Mouse (Mus musculus): ENCODE measurements around the gene Caps2. TPM values are rescaled to one million over a fixed set of nuclear protein-coding genes. Genes with fewer than 3 reads are reported as not detected.
"Not testable (repeated sequence)": the region's sequence is repeated elsewhere in the genome, so short reads cannot be mapped to it uniquely, and the experiment has no call there.

Caps2 gene
- total and polyA plus RNA-seq, 3 experiments = 0.08 to 0.51 (median 0.21) TPM

DNA sequence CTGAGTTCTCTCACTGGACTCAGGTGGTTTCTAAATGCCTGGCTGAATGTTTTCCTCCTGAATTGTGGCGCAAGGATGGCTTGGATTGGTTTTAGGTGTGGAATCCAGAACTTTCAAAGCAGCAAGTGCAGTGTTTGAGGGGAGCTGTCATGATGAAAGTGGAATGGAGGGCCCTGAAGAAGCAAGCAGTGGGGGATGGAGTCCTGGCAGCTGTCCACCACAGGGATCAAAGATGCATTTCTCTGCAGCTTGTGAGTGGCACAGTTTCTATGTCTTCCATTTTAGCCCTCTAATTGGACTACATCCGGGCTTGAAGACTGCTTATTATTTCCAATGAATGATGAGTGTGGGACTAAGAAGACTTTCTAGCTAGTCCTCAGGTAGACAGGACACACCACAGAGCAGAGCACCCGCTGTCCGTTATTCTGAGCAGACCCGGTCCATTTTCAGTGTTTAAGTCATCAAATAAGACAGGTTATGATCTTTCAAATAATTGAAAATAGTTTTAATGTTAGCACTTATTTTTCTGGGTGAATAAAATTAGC, 72.0 kb downstream of the Caps2 start:
- H3K9me3 ChIP-seq (replicated peaks; ENCODE audit: low read length); H3K9ac ChIP-seq (ENCODE audit: insufficient read depth, low read depth); H3K4me2 ChIP-seq (ENCODE audit: insufficient read depth, low read depth, poor library complexity, severe bottlenecking); in situ Hi-C loops (cut with MboI; ENCODE audit: low pct_ligation_motif_present, low pct_unique_long_range_greater_than_20kb, low sequenced_read_pairs); H3K79me2 ChIP-seq (replicated peaks; ENCODE audit: control insufficient read depth, extremely low read depth, insufficient read depth, poor library complexity, severe bottlenecking); dilution Hi-C loops (cut with MboI; ENCODE audit: extremely low pct_ligation_motif_present, extremely low pct_unique_long_range_greater_than_20kb, low sequenced_read_pairs); H3K27ac ChIP-seq (ENCODE audit: insufficient read depth, low read depth); H3K4me1 ChIP-seq (ENCODE audit: control insufficient read depth in 1 of 2, insufficient read depth in 2 of 2); H3K27me3 ChIP-seq (replicated peaks); H3K36me3 ChIP-seq (replicated peaks in 1 of 2; ENCODE audit: control insufficient read depth in 1 of 2, insufficient read depth in 1 of 2, low read length in 1 of 2); H3K4me3 ChIP-seq (replicated peaks in 1 of 3; ENCODE audit: low read depth in 2 of 3, low read length in 2 of 3, poor library complexity in 1 of 3); DNase-seq (ENCODE audit: extremely low read depth): not testable (repeated sequence)

DNA sequence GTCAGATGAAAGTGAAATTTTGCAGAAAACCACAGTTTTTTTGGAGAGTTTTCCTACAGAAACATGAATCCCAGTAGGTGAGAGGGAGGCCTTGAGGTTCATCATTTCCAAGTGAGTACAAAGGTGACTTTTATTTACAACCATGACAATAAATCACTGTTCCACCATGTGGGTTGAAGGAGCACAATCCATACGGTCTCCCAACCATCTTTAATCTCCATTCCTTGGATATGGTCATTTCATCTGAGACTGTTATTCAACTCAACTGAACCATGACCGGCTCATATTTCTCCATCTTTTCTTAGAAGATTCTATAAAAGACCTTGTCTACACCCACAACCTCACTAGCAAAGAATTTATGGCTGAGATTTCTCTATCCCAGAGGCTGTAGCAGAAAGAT, 84.9 kb downstream of the Caps2 start:
- no peak overlapping the region for H3K4me2 ChIP-seq (ENCODE audit: insufficient read depth, low read depth, poor library complexity, severe bottlenecking)
- H3K4me3 ChIP-seq (replicated peaks in 1 of 3; ENCODE audit: low read depth in 2 of 3, low read length in 2 of 3, poor library complexity in 1 of 3) = no peak overlapping the region
- no peaks in the 10 kb centered on the region for H3K9me3 ChIP-seq (replicated peaks; ENCODE audit: low read length)
- TF ChIP-seq GABPA (IDR thresholded peaks at IDR 0.05; ENCODE audit: insufficient replicate concordance, low read depth, low read length) = no peak
- no peak for TF ChIP-seq ZMIZ1 (IDR thresholded peaks at IDR 0.05; ENCODE audit: low read depth, low read length)
- no peak for TF ChIP-seq POLR2AphosphoS2 (IDR thresholded peaks at IDR 0.05; ENCODE audit: low read depth, low read length)
- no peak for TF ChIP-seq CHD2 (IDR thresholded peaks at IDR 0.05; ENCODE audit: low read length)
- no peak for TF ChIP-seq RCOR1 (conservative IDR thresholded peaks at IDR 0.05; ENCODE audit: low read depth, low read length)
- no peak for TF ChIP-seq USF1 (IDR thresholded peaks at IDR 0.05; ENCODE audit: low read depth, low read length)
- TF ChIP-seq BHLHE40 (IDR thresholded peaks at IDR 0.05; ENCODE audit: low read depth, low read length) = no peak
- no peak for TF ChIP-seq CHD1 (IDR thresholded peaks at IDR 0.05; ENCODE audit: low read depth, low read length)
- no peak for TF ChIP-seq UBTF (IDR thresholded peaks at IDR 0.05; ENCODE audit: low read depth, low read length)
- TF ChIP-seq ZKSCAN1 (IDR thresholded peaks at IDR 0.05; ENCODE audit: borderline replicate concordance, low read depth, low read length) = no peak
- no peak for TF ChIP-seq KAT2A (IDR thresholded peaks at IDR 0.05; ENCODE audit: insufficient replicate concordance, low read length)
- DNase-seq (ENCODE audit: extremely low read depth) = no peak
- no peaks in the 10 kb centered on the region for H3K36me3 ChIP-seq (replicated peaks in 1 of 2; ENCODE audit: control insufficient read depth in 1 of 2, insufficient read depth in 1 of 2, low read length in 1 of 2)
- no peaks in the 10 kb centered on the region for H3K4me1 ChIP-seq (ENCODE audit: control insufficient read depth in 1 of 2, insufficient read depth in 2 of 2)
- no peak overlapping the region for H3K27ac ChIP-seq (ENCODE audit: insufficient read depth, low read depth)
- in situ Hi-C loops (cut with MboI; ENCODE audit: low pct_ligation_motif_present, low pct_unique_long_range_greater_than_20kb, low sequenced_read_pairs) (no loop called here), dilution Hi-C loops (cut with MboI; ENCODE audit: extremely low pct_ligation_motif_present, extremely low pct_unique_long_range_greater_than_20kb, low sequenced_read_pairs) (no loop called here)
- no peaks in the 10 kb centered on the region for H3K27me3 ChIP-seq (replicated peaks)
- H3K79me2 ChIP-seq (replicated peaks; ENCODE audit: control insufficient read depth, extremely low read depth, insufficient read depth, poor library complexity, severe bottlenecking) = no peaks in the 10 kb centered on the region
- H3K9ac ChIP-seq (ENCODE audit: insufficient read depth, low read depth) = no peak overlapping the region

DNA sequence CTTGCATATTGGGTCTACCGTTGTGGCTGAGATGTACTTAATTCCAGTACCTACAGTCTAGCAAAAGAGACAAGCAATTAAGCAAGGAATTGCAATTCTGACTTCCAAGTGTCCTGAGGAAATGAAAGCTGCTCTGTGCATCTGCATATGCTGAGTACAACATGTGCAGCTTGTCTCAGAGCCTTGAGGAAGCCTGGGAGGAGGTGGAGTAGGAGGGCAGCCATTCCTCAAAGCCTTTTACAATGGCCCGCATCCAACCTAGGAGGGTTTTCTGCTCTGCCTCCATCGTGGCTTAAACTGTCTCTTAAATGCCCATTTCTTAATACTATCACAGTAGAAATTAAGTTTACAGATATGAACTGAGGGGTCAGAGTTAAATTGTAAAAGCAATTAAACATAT, 100.0 kb downstream of the Caps2 start:
- H3K36me3 ChIP-seq (replicated peaks in 1 of 2; ENCODE audit: control insufficient read depth in 1 of 2, insufficient read depth in 1 of 2, low read length in 1 of 2) = no peaks in the 10 kb centered on the region
- H3K4me3 ChIP-seq (replicated peaks in 1 of 3; ENCODE audit: low read depth in 2 of 3, low read length in 2 of 3, poor library complexity in 1 of 3) = no peak overlapping the region
- no peaks in the 10 kb centered on the region for H3K4me1 ChIP-seq (ENCODE audit: control insufficient read depth in 1 of 2, insufficient read depth in 2 of 2)
- H3K27ac ChIP-seq (ENCODE audit: insufficient read depth, low read depth) = no peak overlapping the region
- H3K9me3 ChIP-seq (replicated peaks; ENCODE audit: low read length) = no peaks in the 10 kb centered on the region
- no peaks in the 10 kb centered on the region for H3K27me3 ChIP-seq (replicated peaks)
- no peaks in the 10 kb centered on the region for H3K79me2 ChIP-seq (replicated peaks; ENCODE audit: control insufficient read depth, extremely low read depth, insufficient read depth, poor library complexity, severe bottlenecking)
- H3K4me2 ChIP-seq (ENCODE audit: insufficient read depth, low read depth, poor library complexity, severe bottlenecking) = no peak overlapping the region
- no peak for DNase-seq (ENCODE audit: extremely low read depth)
- dilution Hi-C loops (cut with MboI; ENCODE audit: extremely low pct_ligation_motif_present, extremely low pct_unique_long_range_greater_than_20kb, low sequenced_read_pairs) = no loop called here
- H3K9ac ChIP-seq (ENCODE audit: insufficient read depth, low read depth) = no peak overlapping the region
- in situ Hi-C loops (cut with MboI; ENCODE audit: low pct_ligation_motif_present, low pct_unique_long_range_greater_than_20kb, low sequenced_read_pairs) = no loop called here
- TF ChIP-seq UBTF (IDR thresholded peaks at IDR 0.05; ENCODE audit: low read depth, low read length) (no peak), SMC3 (IDR thresholded peaks at IDR 0.05; ENCODE audit: low read depth, low read length) (no peak), CHD1 (IDR thresholded peaks at IDR 0.05; ENCODE audit: low read depth, low read length) (no peak), ZKSCAN1 (IDR thresholded peaks at IDR 0.05; ENCODE audit: borderline replicate concordance, low read depth, low read length) (no peak), POLR2AphosphoS2 (IDR thresholded peaks at IDR 0.05; ENCODE audit: low read depth, low read length) (no peak), CHD2 (IDR thresholded peaks at IDR 0.05; ENCODE audit: low read length) (no peak), KAT2A (IDR thresholded peaks at IDR 0.05; ENCODE audit: insufficient replicate concordance, low read length) (no peak), ZC3H11A (IDR thresholded peaks at IDR 0.05; ENCODE audit: low read depth, low read length) (no peak), USF2 (conservative IDR thresholded peaks at IDR 0.05; ENCODE audit: low read depth, low read length) (no peak), PAX5 (IDR thresholded peaks at IDR 0.05; ENCODE audit: low read length) (no peak), MEF2A (IDR thresholded peaks at IDR 0.05; ENCODE audit: borderline replicate concordance, low read depth, low read length) (no peak), POLR2A (IDR thresholded peaks at IDR 0.05; ENCODE audit: low read depth, low read length) (no peak), ETS1 (conservative IDR thresholded peaks at IDR 0.05; ENCODE audit: low read depth, low read length) (no peak), TBP (conservative IDR thresholded peaks at IDR 0.05; ENCODE audit: low read depth, low read length) (no peak), HCFC1 (IDR thresholded peaks at IDR 0.05; ENCODE audit: low read depth, low read length) (no peak), MAX (IDR thresholded peaks at IDR 0.05; ENCODE audit: low read length) (no peak), MXI1 (IDR thresholded peaks at IDR 0.05; ENCODE audit: low read depth, low read length) (no peak), RCOR1 (conservative IDR thresholded peaks at IDR 0.05; ENCODE audit: low read depth, low read length) (no peak), E2F4 (IDR thresholded peaks at IDR 0.05; ENCODE audit: insufficient replicate concordance, low read depth, low read length) (no peak), ZMIZ1 (IDR thresholded peaks at IDR 0.05; ENCODE audit: low read depth, low read length) (no peak)

All from CH12.LX (cell line).